Mouse (Mus musculus) brain, adult 10 weeks (tissue): ENCODE results near the gene Cidec. TPM values are rescaled to one million over a fixed set of nuclear protein-coding genes. Genes with fewer than 3 reads are reported as not detected.

Experiments
- polyA plus RNA-seq: library from polyadenylated mRNA; stranded (reverse); fragments of 350-450 nt; fragmentation: Illumina TruSeq; extraction: RNeasy Lipid Tissue Mini Kit (QIAGEN cat#74804); gene quantifications from one replicate; pipeline ENCODE4 v1.2.3, GENCODE M21; 2015; ENCODE audit warnings: low read depth, low replicate concordance

Gene Cidec
- polyA plus RNA-seq, result not detected

DNA sequence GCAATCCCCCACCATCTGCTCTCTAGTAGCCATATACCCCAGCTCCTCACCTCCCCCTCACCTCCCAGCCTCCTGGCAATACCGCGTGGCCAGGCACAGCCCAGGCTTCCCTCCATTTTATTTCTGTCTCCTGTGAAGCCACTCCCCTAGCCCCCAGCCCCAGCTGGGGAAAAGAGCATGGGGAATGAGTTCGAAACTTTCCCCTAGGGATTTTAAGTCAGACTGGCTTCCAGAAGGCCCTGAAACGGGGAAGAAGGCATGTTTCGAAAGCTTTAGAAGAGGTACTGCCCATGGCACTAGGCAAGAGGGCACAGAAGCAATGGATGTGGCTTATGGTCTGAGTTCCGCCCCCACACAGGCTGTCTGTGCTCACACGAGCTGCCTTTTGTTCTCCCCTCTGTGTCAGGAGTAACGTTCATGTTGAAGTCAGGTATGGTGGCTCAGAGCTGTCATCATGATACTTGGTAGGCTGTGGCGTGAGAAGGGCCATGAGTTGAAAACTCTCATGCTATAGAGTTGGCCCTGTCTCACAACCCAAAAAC is at the start of gene Cidec:
Gene Cidec (minus strand): TSS at position 97 of the 542 bp plus-strand sequence.

DNA sequence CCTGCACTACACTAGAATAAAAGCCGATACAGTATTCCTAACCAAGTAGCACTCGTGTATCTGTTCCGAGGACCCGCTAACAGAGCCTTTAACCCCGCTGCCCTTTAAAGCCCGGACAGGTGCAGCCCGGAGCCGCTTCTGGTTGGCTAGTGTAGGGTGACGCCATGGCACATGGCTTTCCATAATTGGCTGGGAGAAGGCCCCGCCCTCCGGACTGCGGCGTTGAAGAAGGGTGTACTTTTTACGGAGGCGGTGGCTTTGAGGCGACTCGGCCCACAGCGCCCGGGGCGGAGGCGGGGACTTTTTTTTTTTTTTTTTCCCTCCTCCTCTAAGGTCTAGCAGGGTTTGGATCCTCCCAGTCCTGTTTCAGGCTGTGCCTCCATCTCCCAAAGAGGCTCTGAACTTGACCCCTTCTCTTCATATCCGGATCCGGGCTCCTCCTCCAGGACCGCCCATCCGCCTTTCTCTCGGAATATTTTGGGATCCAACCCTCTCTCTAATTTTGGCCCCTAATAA is 47.6 kb upstream of the Cidec start, which contains the start of gene Creld1:
Gene Creld1 (plus strand): TSS at position 198 of the 516 bp plus-strand sequence.

DNA sequence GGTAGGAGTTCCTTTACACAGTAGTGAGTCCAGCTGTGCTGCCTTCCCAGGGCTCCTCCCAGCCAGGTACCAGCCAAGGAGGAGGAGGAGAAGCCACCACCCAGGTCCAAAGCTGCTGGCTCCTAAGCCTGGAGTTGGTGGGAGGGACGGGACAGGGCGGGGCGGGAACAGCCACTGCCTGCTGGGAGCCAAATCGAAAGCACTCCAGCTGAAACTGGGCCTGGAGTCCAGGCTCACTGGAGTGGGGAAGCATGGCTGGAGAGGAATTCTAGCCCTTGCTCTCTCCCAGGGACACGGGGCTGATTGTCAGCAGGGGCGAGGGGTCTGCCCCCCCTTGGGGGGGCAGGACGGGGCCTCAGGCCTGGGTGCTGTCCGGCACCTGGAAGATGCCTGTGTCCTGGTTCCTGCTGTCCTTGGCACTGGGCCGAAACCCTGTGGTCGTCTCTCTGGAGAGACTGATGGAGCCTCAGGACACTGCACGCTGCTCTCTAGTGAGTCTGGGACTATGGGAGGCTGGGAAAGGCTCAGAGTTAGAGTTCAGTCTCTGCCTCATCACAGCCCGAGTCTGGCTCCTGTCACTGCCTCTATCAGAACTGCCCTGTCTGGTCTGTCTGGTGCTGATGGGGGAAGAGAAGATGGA is 35.9 kb upstream of the Cidec start, which contains the start of gene Il17rc:
Gene Il17rc (plus strand): TSS at position 131 of the 640 bp plus-strand sequence.

DNA sequence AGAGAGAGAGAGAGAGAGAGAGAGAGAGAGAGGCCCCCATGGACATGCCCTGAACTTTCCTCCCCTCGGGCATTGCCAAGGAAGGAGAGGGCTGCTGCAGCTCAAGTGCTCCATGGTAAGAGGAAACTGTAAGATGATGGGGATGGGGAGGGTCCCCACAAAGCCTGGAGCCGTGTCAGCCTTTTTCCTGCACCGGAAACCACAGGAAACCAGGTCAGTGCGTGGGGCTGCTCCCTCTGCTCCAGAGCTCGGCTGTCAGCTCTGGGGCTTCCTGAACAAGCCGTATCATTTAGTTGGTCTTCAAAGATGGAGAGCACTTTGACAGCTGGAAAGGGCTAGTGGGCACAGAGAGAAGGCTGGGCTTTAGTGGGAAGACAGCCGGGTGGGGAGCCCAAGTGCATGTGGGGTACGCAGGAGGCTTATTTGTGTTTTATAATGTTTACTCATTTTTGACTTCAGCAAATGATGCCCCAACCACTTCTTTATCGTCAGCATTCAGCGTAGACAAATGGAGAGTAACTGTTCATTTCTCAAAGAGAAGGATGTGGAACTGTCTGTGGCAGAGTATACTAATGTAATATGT is 22.5 kb upstream of the Cidec start, which contains the start of gene Il17re:
Gene Il17re (plus strand): TSS at position 533 of the 583 bp plus-strand sequence.

DNA sequence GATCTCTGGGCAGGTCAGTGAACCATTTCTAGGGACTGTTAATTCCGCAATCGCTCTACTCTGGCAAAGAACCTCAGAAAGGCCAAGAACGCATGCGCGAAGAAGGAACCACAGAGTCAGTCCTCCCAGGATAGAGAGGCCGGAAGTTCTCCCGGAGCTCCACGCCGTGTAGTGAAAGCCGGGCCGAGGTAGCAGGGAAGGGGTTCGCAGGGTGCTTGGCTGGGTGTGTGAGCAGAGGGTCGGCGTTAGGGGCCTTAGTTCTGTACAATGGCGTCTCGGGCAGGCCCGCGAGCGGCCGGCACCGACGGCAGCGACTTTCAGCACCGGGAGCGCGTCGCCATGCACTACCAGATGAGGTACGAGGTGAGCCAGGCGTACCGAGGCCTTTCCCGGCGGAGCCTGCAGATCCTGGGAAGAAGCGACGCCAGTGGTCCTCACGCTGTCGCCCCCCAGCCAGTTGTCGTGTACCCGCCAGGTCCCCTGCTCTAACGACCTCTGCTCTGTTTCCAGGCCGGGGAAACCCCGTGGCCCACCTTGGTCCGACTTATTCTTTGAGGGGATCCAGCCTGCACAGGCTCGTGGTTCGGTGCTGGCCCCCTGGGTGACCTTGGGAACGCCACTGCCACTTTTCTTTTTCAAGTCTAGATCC is 7.0 kb upstream of the Cidec start, which contains the start of gene Jagn1:
Gene Jagn1 (plus strand): TSS at position 128 of the 649 bp plus-strand sequence.

DNA sequence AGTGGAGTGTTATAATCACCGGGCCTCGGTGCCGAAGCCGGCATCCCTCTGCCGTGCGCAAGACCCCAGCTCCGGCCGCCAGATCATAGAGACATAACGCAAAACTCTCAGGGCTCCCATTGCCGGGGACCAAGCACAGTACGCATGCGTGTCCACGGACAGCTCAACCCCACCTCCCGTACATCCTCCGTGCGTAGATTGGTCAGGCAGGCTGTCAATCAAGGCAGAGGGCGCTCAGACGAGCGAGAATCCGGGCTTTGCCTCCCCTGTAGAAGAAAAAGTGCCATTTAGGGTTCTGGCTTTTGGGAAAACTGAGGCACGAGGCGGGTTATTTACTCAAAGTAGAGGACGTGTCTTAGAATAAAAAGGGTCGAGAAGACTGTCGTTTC is 16.4 kb downstream of the Cidec start, which contains the start of gene Rpusd3:
Gene Rpusd3 (minus strand): TSS at position 142 of the 389 bp plus-strand sequence.

DNA sequence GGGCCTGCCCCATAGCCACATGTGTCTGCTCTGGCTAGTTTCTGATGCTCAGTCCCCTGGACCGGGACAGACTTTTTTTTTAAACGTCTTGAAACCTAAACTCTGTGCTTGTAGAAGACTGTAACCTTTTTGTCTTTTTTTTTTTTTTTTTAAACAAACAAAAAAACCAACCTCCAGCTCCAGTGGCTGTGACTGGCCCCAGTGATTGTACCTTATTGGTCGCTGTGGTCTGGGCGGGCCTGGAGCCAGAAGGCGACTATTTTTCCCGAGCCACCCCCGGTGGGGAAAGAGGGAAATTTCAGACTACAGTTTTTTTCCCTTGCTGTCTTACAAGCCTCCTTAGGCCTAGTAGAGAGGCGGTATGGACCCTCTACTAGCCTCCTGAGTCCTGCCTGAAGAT is 46.6 kb downstream of the Cidec start, which contains the start of gene Ttll3:
Gene Ttll3 (plus strand): TSS at position 301 of the 400 bp plus-strand sequence.

DNA sequence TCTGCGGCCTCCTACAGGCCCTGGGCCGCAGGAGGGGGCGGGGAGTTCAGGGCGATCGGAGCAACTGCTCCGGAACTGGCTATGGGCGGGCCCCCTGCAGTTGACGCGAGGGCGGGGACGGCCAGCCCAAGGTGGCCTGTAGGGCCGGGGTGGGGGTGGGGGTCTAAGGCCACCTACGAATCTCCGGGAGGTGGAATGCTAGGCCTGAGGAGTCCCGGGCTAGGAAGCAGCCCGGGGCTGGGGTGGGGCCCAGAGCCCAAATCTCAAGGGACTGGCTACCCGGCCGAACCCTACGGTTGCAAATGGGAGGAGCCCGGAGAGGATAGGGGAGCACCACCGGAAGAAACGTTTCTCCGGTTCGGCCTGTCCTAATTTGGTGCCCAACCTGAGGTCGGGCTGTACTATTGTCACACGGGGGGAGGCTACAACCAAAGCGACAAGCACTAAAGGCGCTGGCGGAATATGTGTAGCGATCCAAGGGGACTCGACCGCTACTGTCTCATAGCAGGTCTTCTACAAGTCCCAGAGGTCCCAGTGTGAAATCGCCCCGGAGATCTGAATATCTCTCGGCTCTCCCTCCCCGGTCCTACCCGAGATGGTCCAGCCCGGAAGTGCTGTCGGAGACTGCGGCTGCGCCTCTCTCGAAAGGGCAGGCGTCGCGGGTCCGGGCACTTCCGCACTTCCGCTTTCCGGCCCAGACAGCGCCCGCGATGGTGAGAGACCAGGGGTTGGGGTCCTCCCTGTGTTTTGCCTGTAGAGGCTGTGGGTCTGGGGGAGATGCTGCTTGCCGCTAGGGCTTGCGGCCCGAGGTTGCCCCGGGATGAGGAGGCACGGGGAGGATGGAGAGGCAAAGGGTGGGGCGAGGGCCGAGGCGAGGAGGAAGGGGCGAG is 57.8 kb downstream of the Cidec start, which contains the start of the genes Tada3 and Arpc4:
Gene Tada3 (minus strand): TSS at position 388 of the 890 bp plus-strand sequence.
Gene Arpc4 (plus strand): TSS at position 620 of the 890 bp plus-strand sequence.

Other genes with a start within 250 kb of the Cidec start
- 54.3 TPM for gene Lhfpl4, start 240.4 kb downstream of the Cidec start, polyA plus RNA-seq
- 20.7 TPM for gene Mtmr14, start 197.9 kb downstream of the Cidec start, polyA plus RNA-seq
- 68.6 TPM for gene Cpne9, start 153.5 kb downstream of the Cidec start, polyA plus RNA-seq
- gene Brpf1, start 128.6 kb downstream of the Cidec start, polyA plus RNA-seq, result 17.7 TPM
- gene Ogg1, start 108.8 kb downstream of the Cidec start, polyA plus RNA-seq, result 11.3 TPM
- 128 TPM for gene Camk1, start 91.8 kb downstream of the Cidec start, polyA plus RNA-seq
- 37.3 TPM for gene Tada3, start 57.9 kb downstream of the Cidec start, polyA plus RNA-seq
- 271 TPM for gene Arpc4, start 57.6 kb downstream of the Cidec start, polyA plus RNA-seq
- gene Ttll3, start 46.5 kb downstream of the Cidec start, polyA plus RNA-seq, result 15.3 TPM
- 15.5 TPM for gene Rpusd3, start 16.4 kb downstream of the Cidec start, polyA plus RNA-seq
- 66.5 TPM for gene Jagn1, start 6.8 kb upstream of the Cidec start, polyA plus RNA-seq
- gene Il17re, start 22.7 kb upstream of the Cidec start, polyA plus RNA-seq, result not detected
- gene Il17rc, start 35.7 kb upstream of the Cidec start, polyA plus RNA-seq, result 4.6 TPM
- gene Creld1, start 47.5 kb upstream of the Cidec start, polyA plus RNA-seq, result 88.4 TPM
- gene Prrt3, start 66.2 kb upstream of the Cidec start, polyA plus RNA-seq, result 33.7 TPM
- gene Emc3, start 95.9 kb upstream of the Cidec start, polyA plus RNA-seq, result 97.5 TPM
- 2.2 TPM for gene Fancd2, start 95.9 kb upstream of the Cidec start, polyA plus RNA-seq
- not detected for gene Fancd2os, start 165.0 kb upstream of the Cidec start, polyA plus RNA-seq
- 365 TPM for gene Brk1, start 169.0 kb upstream of the Cidec start, polyA plus RNA-seq
- 48.7 TPM for gene Vhl, start 188.2 kb upstream of the Cidec start, polyA plus RNA-seq
- 15.4 TPM for gene Irak2, start 202.7 kb upstream of the Cidec start, polyA plus RNA-seq